Mouse (Mus musculus) MEL (cell line): Measurements from ENCODE around the gene Trim2. TPM values are rescaled to one million over a fixed set of nuclear protein-coding genes. Genes with fewer than 3 reads are reported as not detected.

Source experiments
- DNase-seq: peaks from one replicate; pipeline ENCODE4 v3.0.0; 2011; ENCODE audit warnings: low read depth, low spot score
- H3K27ac ChIP-seq: 2 replicates; pipeline ENCODE4 v1.5.1; 2012; ENCODE audit warnings: low read depth, mild to moderate bottlenecking, control low read depth, low read length, moderate library complexity; ENCODE audit not compliant: control insufficient read depth
- H3K27me3 ChIP-seq, 2 experiments: fragments of 150-350 bp in 1 of 2; sonication (generic) in 1 of 2; 2 replicates each; pipeline ENCODE4 v1.6.1; 2012; ENCODE audit warnings: low read length in 2 of 2, mild to moderate bottlenecking in 2 of 2, improper control_type of control experiment in 1 of 2, moderate library complexity in 1 of 2; ENCODE audit not compliant: insufficient read depth in 2 of 2, control insufficient read depth in 1 of 2
- H3K36me3 ChIP-seq, 2 experiments: 2 replicates each; pipeline ENCODE4 v1.6.1; 2012 to 2014; ENCODE audit warnings: low read length in 2 of 2, improper control_type of control experiment in 1 of 2, inconsistent platforms in 1 of 2, mild to moderate bottlenecking in 1 of 2; ENCODE audit not compliant: insufficient read depth in 2 of 2, control insufficient read depth in 1 of 2
- H3K4me1 ChIP-seq, 2 experiments: fragments of 150-350 bp in 1 of 2; sonication (generic) in 1 of 2; 2 replicates each; pipeline ENCODE4 v1.6.1; 2012; ENCODE audit warnings: low read length in 2 of 2, improper control_type of control experiment in 1 of 2, mild to moderate bottlenecking in 1 of 2; ENCODE audit not compliant: insufficient read depth in 2 of 2, control insufficient read depth in 1 of 2
- H3K4me3 ChIP-seq, 2 experiments: fragments of 150-350 bp in 1 of 2; sonication (generic) in 1 of 2; 2 replicates each; pipeline ENCODE4 v1.5.1; 2012; ENCODE audit warnings: low read depth in 2 of 2, low read length in 2 of 2, mild to moderate bottlenecking in 2 of 2, moderate library complexity in 2 of 2, control low read depth in 1 of 2, improper control_type of control experiment in 1 of 2; ENCODE audit not compliant: control insufficient read depth in 1 of 2, insufficient read depth in 1 of 2
- H3K79me2 ChIP-seq: 2 replicates; pipeline ENCODE4 v1.6.1; 2012; ENCODE audit warnings: mild to moderate bottlenecking, low read length, moderate library complexity; ENCODE audit not compliant: control insufficient read depth, poor library complexity, insufficient read depth
- H3K9ac ChIP-seq: 2 replicates; pipeline ENCODE4 v1.6.1; 2012; ENCODE audit warnings: low read depth, mild to moderate bottlenecking, control low read depth, low read length, moderate library complexity; ENCODE audit not compliant: control insufficient read depth, poor library complexity, severe bottlenecking
- H3K9me3 ChIP-seq: fragments of 150-350 bp; sonication (generic); replicated peaks from 2 replicates; pipeline ENCODE4 v1.6.1; 2012; ENCODE audit warnings: mild to moderate bottlenecking, low read length, improper control_type of control experiment, moderate library complexity; ENCODE audit not compliant: insufficient read depth
- BHLHE40 ChIP-seq: IDR thresholded peaks from 2 replicates; pipeline ENCODE4 v1.6.1; 2012; ENCODE audit warnings: low read depth, mild to moderate bottlenecking, inconsistent platforms, low read length, improper control_type of control experiment, borderline replicate concordance
- CHD1 ChIP-seq: IDR thresholded peaks from 2 replicates; pipeline ENCODE4 v1.6.1; 2012; ENCODE audit warnings: low read depth, mild to moderate bottlenecking, inconsistent platforms, low read length, improper control_type of control experiment
- CHD2 ChIP-seq: IDR thresholded peaks from 2 replicates; pipeline ENCODE4 v1.6.1; 2011; ENCODE audit warnings: low read length, improper control_type of control experiment
- CTCF ChIP-seq, 3 experiments: IDR thresholded peaks in 2 of 3; conservative IDR thresholded peaks in 1 of 3; 2 replicates each; pipeline ENCODE4 v1.5.1; 2011 to 2012; ENCODE audit warnings: low read length in 3 of 3, low read depth in 2 of 3, mild to moderate bottlenecking in 2 of 3, improper control_type of control experiment in 1 of 3, inconsistent platforms in 1 of 3, mixed read lengths in 1 of 3, moderate library complexity in 1 of 3; ENCODE audit not compliant: control insufficient read depth in 1 of 3, insufficient read depth in 1 of 3, poor library complexity in 1 of 3, severe bottlenecking in 1 of 3
- E2F4 ChIP-seq: IDR thresholded peaks from 2 replicates; pipeline ENCODE4 v1.6.1; 2011; ENCODE audit warnings: low read depth, low read length, improper control_type of control experiment, borderline replicate concordance
- ELF1 ChIP-seq: IDR thresholded peaks from 2 replicates; pipeline ENCODE4 v1.6.1; 2014; ENCODE audit warnings: low read depth, mild to moderate bottlenecking, inconsistent platforms, low read length, improper control_type of control experiment, moderate library complexity
- ETS1 ChIP-seq: IDR thresholded peaks from 2 replicates; pipeline ENCODE4 v1.6.1; 2012; ENCODE audit warnings: low read depth, mild to moderate bottlenecking, inconsistent platforms, low read length, improper control_type of control experiment, moderate library complexity
- HCFC1 ChIP-seq: IDR thresholded peaks from 2 replicates; pipeline ENCODE4 v1.6.1; 2012; ENCODE audit warnings: low read depth, mild to moderate bottlenecking, inconsistent platforms, low read length, improper control_type of control experiment, moderate library complexity
- JUND ChIP-seq: IDR thresholded peaks from 2 replicates; pipeline ENCODE4 v1.6.1; 2011; ENCODE audit warnings: low read depth, mild to moderate bottlenecking, improper control_type of control experiment, low read length
- KAT2A ChIP-seq: conservative IDR thresholded peaks from 2 replicates; pipeline ENCODE4 v1.6.1; 2012; ENCODE audit warnings: low read depth, low read length, improper control_type of control experiment, inconsistent platforms
- MAFK ChIP-seq: IDR thresholded peaks from 2 replicates; pipeline ENCODE4 v1.6.1; 2011; ENCODE audit warnings: low read depth, mild to moderate bottlenecking, low read length, improper control_type of control experiment, borderline replicate concordance
- MAX ChIP-seq: IDR thresholded peaks from 2 replicates; pipeline ENCODE4 v1.6.1; 2011; ENCODE audit warnings: low read length, improper control_type of control experiment
- MAZ ChIP-seq: IDR thresholded peaks from 2 replicates; pipeline ENCODE4 v1.6.1; 2012; ENCODE audit warnings: low read depth, mild to moderate bottlenecking, inconsistent platforms, low read length, improper control_type of control experiment
- MEF2A ChIP-seq: IDR thresholded peaks from 2 replicates; pipeline ENCODE4 v1.6.1; 2014; ENCODE audit warnings: low read depth, mild to moderate bottlenecking, inconsistent platforms, low read length, improper control_type of control experiment; ENCODE audit not compliant: poor library complexity, insufficient replicate concordance, severe bottlenecking; ENCODE audit errors: extremely low read depth
- MXI1 ChIP-seq: IDR thresholded peaks from 2 replicates; pipeline ENCODE4 v1.6.1; 2011; ENCODE audit warnings: mild to moderate bottlenecking, low read depth, low read length, improper control_type of control experiment
- MYB ChIP-seq: IDR thresholded peaks from 2 replicates; pipeline ENCODE4 v1.6.1; 2011; ENCODE audit warnings: mild to moderate bottlenecking, low read depth, low read length, improper control_type of control experiment
- MYC ChIP-seq: IDR thresholded peaks from 2 replicates; pipeline ENCODE4 v1.6.1; 2011; ENCODE audit warnings: low read depth, mild to moderate bottlenecking, low read length, improper control_type of control experiment, moderate library complexity
- NELFE ChIP-seq: IDR thresholded peaks from 2 replicates; pipeline ENCODE4 v1.6.1; 2011; ENCODE audit warnings: low read depth, low read length, improper control_type of control experiment
- NRF1 ChIP-seq: IDR thresholded peaks from 2 replicates; pipeline ENCODE4 v1.6.1; 2014; ENCODE audit warnings: low read depth, mild to moderate bottlenecking, inconsistent platforms, low read length, improper control_type of control experiment, moderate library complexity; ENCODE audit not compliant: poor library complexity, insufficient read depth, severe bottlenecking
- POLR2A ChIP-seq, 2 experiments: IDR thresholded peaks; 2 replicates each; pipeline ENCODE4 v1.6.1; 2011 to 2012; ENCODE audit warnings: low read length in 2 of 2, mild to moderate bottlenecking in 2 of 2, control low read depth in 1 of 2, improper control_type of control experiment in 1 of 2, low read depth in 1 of 2, moderate library complexity in 1 of 2; ENCODE audit not compliant: control insufficient read depth in 1 of 2, insufficient read depth in 1 of 2, poor library complexity in 1 of 2
- POLR2AphosphoS2 ChIP-seq: IDR thresholded peaks from 2 replicates; pipeline ENCODE4 v1.6.1; 2011; ENCODE audit warnings: low read length, improper control_type of control experiment
- POLR2AphosphoS5 ChIP-seq: IDR thresholded peaks from 2 replicates; pipeline ENCODE4 v1.6.1; 2012; ENCODE audit warnings: low read depth, borderline replicate concordance, mild to moderate bottlenecking, inconsistent platforms, low read length, moderate library complexity, mixed read lengths
- RAD21 ChIP-seq: IDR thresholded peaks from 2 replicates; pipeline ENCODE4 v1.6.1; 2011; ENCODE audit warnings: mild to moderate bottlenecking, low read depth, low read length, improper control_type of control experiment
- RCOR1 ChIP-seq: IDR thresholded peaks from 2 replicates; pipeline ENCODE4 v1.6.1; 2012; ENCODE audit warnings: low read depth, mild to moderate bottlenecking, inconsistent platforms, low read length, improper control_type of control experiment
- SIN3A ChIP-seq: IDR thresholded peaks from 2 replicates; pipeline ENCODE4 v1.6.1; 2012; ENCODE audit warnings: low read length, improper control_type of control experiment, inconsistent platforms
- SMC3 ChIP-seq: IDR thresholded peaks from 2 replicates; pipeline ENCODE4 v1.6.1; 2011; ENCODE audit warnings: low read depth, low read length, improper control_type of control experiment
- TAL1 ChIP-seq: IDR thresholded peaks from 2 replicates; pipeline ENCODE4 v1.6.1; 2012; ENCODE audit warnings: mild to moderate bottlenecking, inconsistent platforms, low read length, moderate library complexity, mixed read lengths
- TBP ChIP-seq: IDR thresholded peaks from 2 replicates; pipeline ENCODE4 v1.8.0; 2011; ENCODE audit warnings: low read depth, low read length, improper control_type of control experiment
- TCF12 ChIP-seq: IDR thresholded peaks from 2 replicates; pipeline ENCODE4 v1.6.1; 2014; ENCODE audit warnings: low read depth, mild to moderate bottlenecking, inconsistent platforms, low read length, improper control_type of control experiment, moderate library complexity
- UBTF ChIP-seq: IDR thresholded peaks from 2 replicates; pipeline ENCODE4 v1.6.1; 2012; ENCODE audit warnings: low read depth, mild to moderate bottlenecking, inconsistent platforms, low read length, improper control_type of control experiment, moderate library complexity, borderline replicate concordance; ENCODE audit not compliant: insufficient read depth
- USF1 ChIP-seq: IDR thresholded peaks from 2 replicates; pipeline ENCODE4 v1.6.1; 2014; ENCODE audit warnings: low read depth, mild to moderate bottlenecking, inconsistent platforms, low read length, improper control_type of control experiment, moderate library complexity
- USF2 ChIP-seq, 2 experiments: IDR thresholded peaks; 2 replicates each; pipeline ENCODE4 v1.6.1; 2011 to 2012; ENCODE audit warnings: improper control_type of control experiment in 2 of 2, low read length in 2 of 2, borderline replicate concordance in 1 of 2, inconsistent platforms in 1 of 2, low read depth in 1 of 2, mild to moderate bottlenecking in 1 of 2; ENCODE audit not compliant: insufficient read depth in 1 of 2
- ZC3H11A ChIP-seq: IDR thresholded peaks from 2 replicates; pipeline ENCODE4 v1.6.1; 2012; ENCODE audit warnings: low read depth, mild to moderate bottlenecking, inconsistent platforms, low read length, improper control_type of control experiment
- ZMIZ1 ChIP-seq: IDR thresholded peaks from 2 replicates; pipeline ENCODE4 v1.6.1; 2012; ENCODE audit warnings: low read depth, mild to moderate bottlenecking, inconsistent platforms, low read length, improper control_type of control experiment, moderate library complexity
- ZNF384 ChIP-seq: IDR thresholded peaks from 2 replicates; pipeline ENCODE4 v1.6.1; 2012; ENCODE audit warnings: low read depth, mild to moderate bottlenecking, inconsistent platforms, low read length, improper control_type of control experiment
- polyA plus RNA-seq, 2 experiments: library from polyadenylated mRNA; stranded (reverse) in 1 of 2; unstranded in 1 of 2; fragments of >175 nt in 1 of 2; fragments of >200 nt in 1 of 2; gene quantifications; 2 replicates each; pipeline versions ENCODE4 v1.2.1 to v1.2.4; 2012; ENCODE audit warnings: low replicate concordance in 2 of 2, low read depth in 1 of 2; ENCODE audit not compliant: insufficient read length in 2 of 2, insufficient read depth in 1 of 2, missing spikeins in 1 of 2
- total RNA-seq: library from RNA; depleted of rRNA; stranded (reverse); fragments of 300-350 nt; gene quantifications from 2 replicates; pipeline ENCODE4 v1.2.3, GENCODE M21; 2012

Gene Trim2
- total and polyA plus RNA-seq, 3 experiments = 1.7 to 4.4 TPM; not detected in 1

DNA sequence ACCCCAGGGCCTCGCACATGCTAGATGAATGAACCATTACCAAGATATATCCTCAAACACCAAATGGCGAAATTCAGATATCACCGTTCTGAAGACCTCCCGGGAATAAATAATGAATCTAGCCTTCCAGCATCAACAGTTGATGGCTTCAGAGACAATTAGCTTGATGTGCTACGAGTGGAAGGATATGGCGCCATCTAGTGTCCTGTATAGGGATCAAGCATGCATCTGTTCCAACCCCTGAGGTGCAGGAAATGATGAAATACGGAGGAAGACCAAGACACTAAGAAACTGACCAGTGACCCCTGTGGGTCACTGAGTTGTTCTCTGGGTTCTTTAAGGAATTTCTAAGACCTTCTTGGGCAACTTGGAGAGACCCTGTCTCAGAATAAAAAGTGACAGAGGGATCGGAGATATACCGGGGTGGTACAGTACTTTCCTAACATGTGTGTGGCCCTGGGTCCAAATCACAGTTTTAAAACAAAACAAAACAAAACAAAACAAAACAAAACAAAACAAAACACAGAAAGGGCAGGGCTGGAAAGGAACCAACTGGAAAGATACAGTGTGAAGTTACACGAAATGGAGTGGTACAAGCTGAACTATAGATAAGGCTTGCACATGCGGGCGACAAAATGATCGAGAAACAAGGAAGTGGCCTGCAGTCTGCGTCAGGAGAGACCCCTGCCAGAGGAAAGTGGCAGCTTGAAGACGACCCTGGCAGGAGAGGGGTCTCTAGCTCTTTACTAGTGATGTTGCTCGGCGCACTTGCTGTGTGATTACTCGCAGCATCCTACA, 6.5 kb upstream of the Trim2 start:
- H3K4me3 ChIP-seq = peak overlapping the region; percentile 49 to 59
- H3K4me1 ChIP-seq = peaks cover 3 to 19% of the 10 kb centered on the region in 2 experiments; a peak in 3 of 4 replicates
- DNase-seq = peak; percentile 94
- H3K9ac ChIP-seq = peak overlapping the region; percentile 82
- H3K36me3 ChIP-seq = peaks cover 0 to 12% of the 10 kb centered on the region in 2 experiments; a peak in 2 of 4 replicates
- H3K27ac ChIP-seq = peak overlapping the region; percentile 79
- no peaks in the 10 kb centered on the region for H3K27me3 ChIP-seq
- no peaks in the 10 kb centered on the region for H3K79me2 ChIP-seq
- no peaks in the 10 kb centered on the region for H3K9me3 ChIP-seq
- TF ChIP-seq SMC3 = peak; percentile 97
- no peak; the same call in none of the 2 replicates for TF ChIP-seq BHLHE40
- peak; percentile 59 for TF ChIP-seq TBP
- TF ChIP-seq SIN3A = peak; percentile 81
- no peak for TF ChIP-seq CHD1
- no peak for TF ChIP-seq RCOR1
- peak; percentile 71 to 98 (median 84) for TF ChIP-seq CTCF (IDR thresholded peaks at IDR 0.05 in 2 of 3, conservative IDR thresholded peaks at IDR 0.05 in 1 of 3; ENCODE audit: control insufficient read depth in 1 of 3, insufficient read depth in 1 of 3, low read depth in 2 of 3, low read length in 3 of 3, poor library complexity in 1 of 3, severe bottlenecking in 1 of 3)
- no peak for TF ChIP-seq USF1
- TF ChIP-seq E2F4 = no peak
- TF ChIP-seq KAT2A = no peak
- TF ChIP-seq JUND = no peak
- no peak for TF ChIP-seq USF2 (IDR thresholded peaks at IDR 0.05; ENCODE audit: borderline replicate concordance in 1 of 2, insufficient read depth in 1 of 2, low read depth in 1 of 2, low read length in 2 of 2)
- TF ChIP-seq ZMIZ1 = no peak
- peak; percentile 36 for TF ChIP-seq NELFE
- no peak for TF ChIP-seq MAFK
- no peak for TF ChIP-seq CHD2
- TF ChIP-seq POLR2A (IDR thresholded peaks at IDR 0.05; ENCODE audit: control insufficient read depth in 1 of 2, insufficient read depth in 1 of 2, low read depth in 1 of 2, low read length in 2 of 2, poor library complexity in 1 of 2) = peak; percentile 30 to 54; a peak in 1 of 4 replicates
- TF ChIP-seq UBTF = no peak
- TF ChIP-seq ETS1 = peak; percentile 50; the same call in 1 of the 2 replicates
- no peak; the same call in 1 of the 2 replicates for TF ChIP-seq HCFC1
- TF ChIP-seq MYC = peak; percentile 90
- no peak for TF ChIP-seq ZNF384
- peak; percentile 51; the same call in 1 of the 2 replicates for TF ChIP-seq MAX
- TF ChIP-seq MYB = no peak
- TF ChIP-seq POLR2AphosphoS5 = no peak
- TF ChIP-seq ELF1 = peak; percentile 77
- no peak for TF ChIP-seq POLR2AphosphoS2
- peak; percentile 22; the same call in 1 of the 2 replicates for TF ChIP-seq TCF12
- TF ChIP-seq MAZ = no peak
- peak; percentile 99 for TF ChIP-seq RAD21
- 0 out of 2 replicates have a peak, but pooled peaks have one; percentile 4 for TF ChIP-seq MXI1
- peak; percentile 58; the same call in 1 of the 2 replicates for TF ChIP-seq NRF1
- peak; percentile 94 for TF ChIP-seq ZC3H11A
- no peak for TF ChIP-seq TAL1
- no peak for TF ChIP-seq MEF2A
